Mouse (Mus musculus) liver, adult 2 months (tissue): ENCODE data around the gene Mypop. TPM values are rescaled to one million over a fixed set of nuclear protein-coding genes. Genes with fewer than 3 reads are reported as not detected.

Experiments used
- DNase-seq: peaks from one replicate; pipeline ENCODE4 v3.0.0-alpha.2; 2011; ENCODE audit warnings: low read depth, low spot score; ENCODE audit errors: extremely low read depth
- H3K27ac ChIP-seq: fragments of 200-500 bp; replicated peaks from 2 replicates; pipeline ENCODE4 v1.5.1; 2012; ENCODE audit warnings: low read depth, mild to moderate bottlenecking, control low read depth, inconsistent platforms, low read length; ENCODE audit not compliant: insufficient read depth
- H3K27me3 ChIP-seq: fragments of 200-500 bp; 2 replicates; pipeline ENCODE4 v1.6.1; 2012; ENCODE audit warnings: mild to moderate bottlenecking, moderate library complexity, low read length, inconsistent platforms; ENCODE audit not compliant: control insufficient read depth, insufficient read depth
- H3K36me3 ChIP-seq: fragments of 200-500 bp; 2 replicates; pipeline ENCODE4 v1.6.1; 2012; ENCODE audit warnings: low read length, inconsistent platforms; ENCODE audit not compliant: control insufficient read depth, insufficient read depth
- H3K4me1 ChIP-seq: fragments of 200-500 bp; 2 replicates; pipeline ENCODE4 v1.6.1; 2011; ENCODE audit warnings: low read length; ENCODE audit not compliant: control insufficient read depth, insufficient read depth
- H3K4me3 ChIP-seq: fragments of 200-500 bp; 2 replicates; pipeline ENCODE4 v1.5.1; 2011; ENCODE audit warnings: low read depth, mild to moderate bottlenecking, control low read depth, low read length, moderate library complexity; ENCODE audit not compliant: insufficient read depth
- H3K79me2 ChIP-seq: fragments of 200-500 bp; 2 replicates; pipeline ENCODE4 v1.6.1; 2012; ENCODE audit warnings: inconsistent platforms, mild to moderate bottlenecking, low read length, moderate library complexity; ENCODE audit not compliant: control insufficient read depth, insufficient read depth
- H3K9ac ChIP-seq: fragments of 200-500 bp; 2 replicates; pipeline ENCODE4 v1.6.1; 2012; ENCODE audit warnings: low read depth, mild to moderate bottlenecking, control low read depth, inconsistent platforms, low read length
- CTCF ChIP-seq: fragments of 200-500 bp; IDR thresholded peaks from 2 replicates; pipeline ENCODE4 v1.5.1; 2011; ENCODE audit warnings: low read depth, low read length, control low read depth
- POLR2A ChIP-seq: fragments of 200-500 bp; IDR thresholded peaks from 2 replicates; pipeline ENCODE4 v1.6.1; 2011; ENCODE audit warnings: low read length, control low read depth; ENCODE audit not compliant: insufficient read depth; ENCODE audit errors: extremely low read depth
- WGBS: fragments of 180-500 bp; shearing (Covaris S2); methylation state at CpG from one replicate; pipeline ENCODE4 v1.1.7; 2018; 5-methylcytosine and 5-hydroxymethylcytosine counted together
- polyA plus RNA-seq: library from polyadenylated mRNA; depleted of rRNA; stranded (reverse); fragments of >200 nt; gene quantifications from 2 replicates; pipeline ENCODE4 v1.2.3, GENCODE M21; 2012; rRNA removed
- total RNA-seq: library from RNA; depleted of rRNA; stranded (reverse); fragments of >200 nt; gene quantifications from 2 replicates; pipeline ENCODE4 v1.2.3, GENCODE M21; 2014; rRNA removed

The Mypop gene
- total and polyA plus RNA-seq, 2 experiments: 0.65 to 3.1 TPM

DNA sequence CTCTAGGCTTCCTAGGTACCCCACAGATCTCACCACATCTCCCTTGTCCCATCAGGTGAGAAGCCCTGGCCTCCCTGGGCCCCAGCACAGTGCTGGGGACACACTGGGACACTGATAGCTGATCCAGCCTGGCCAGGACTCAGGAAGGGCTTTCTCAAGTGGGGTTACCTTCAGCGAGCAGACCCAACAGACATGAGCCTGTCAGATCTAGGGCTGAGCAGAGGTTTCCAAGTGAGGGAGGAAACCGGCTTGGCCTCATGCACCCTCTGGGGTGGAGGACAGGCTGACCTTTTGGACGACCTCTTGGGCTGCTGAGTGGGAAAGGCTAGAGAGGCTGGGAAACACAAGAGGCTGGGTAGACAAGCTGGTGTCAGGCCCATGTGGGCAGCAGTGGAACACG lies 60.1 kb downstream of the Mypop start:
- H3K4me3 ChIP-seq: no peak overlapping the region

More for the DNA sequence above, 60.1 kb downstream of the Mypop start:
- no peak overlapping the region for H3K9ac ChIP-seq
- peaks cover 14% of the 10 kb centered on the region; the same call in 1 of the 2 replicates for H3K36me3 ChIP-seq
- no peaks in the 10 kb centered on the region for H3K79me2 ChIP-seq
- WGBS: 60% methylated on average over 4 of the region's 4 CpGs
- no peaks in the 10 kb centered on the region for H3K4me1 ChIP-seq
- TF ChIP-seq POLR2A (no peak), CTCF (no peak)
- DNase-seq: no peak
- H3K27me3 ChIP-seq: no peaks in the 10 kb centered on the region
- no peak overlapping the region for H3K27ac ChIP-seq

Other genes starting within 250 kb of the Mypop start
- not detected in 2 replicates for gene Psg19, start 192.7 kb upstream of the Mypop start, total RNA-seq
- not detected in 2 replicates for gene Psg19, start 192.7 kb upstream of the Mypop start, polyA plus RNA-seq
- gene Psg17, start 169.6 kb upstream of the Mypop start, total RNA-seq: not detected in 2 replicates
- not detected in 2 replicates for gene Psg17, start 169.6 kb upstream of the Mypop start, polyA plus RNA-seq
- gene Mill2, start 151.3 kb upstream of the Mypop start, total RNA-seq: 0.83 and 1.1 TPM in 2 replicates
- gene Mill2, start 151.3 kb upstream of the Mypop start, polyA plus RNA-seq: 0.37 and 0.50 TPM in 2 replicates
- gene Pglyrp1, start 119.9 kb upstream of the Mypop start, total RNA-seq: 0.18 and 0.27 TPM in 2 replicates
- gene Pglyrp1, start 119.9 kb upstream of the Mypop start, polyA plus RNA-seq: 1.7 and 2.0 TPM in 2 replicates
- 5.6 and 7.7 TPM in 2 replicates for gene Ccdc61, start 80.8 kb upstream of the Mypop start, total RNA-seq
- 9.7 and 12.0 TPM in 2 replicates for gene Ccdc61, start 80.8 kb upstream of the Mypop start, polyA plus RNA-seq
- 0.09 and 0.27 TPM in 2 replicates for gene Nova2, start 65.4 kb upstream of the Mypop start, total RNA-seq
- gene Nova2, start 65.4 kb upstream of the Mypop start, polyA plus RNA-seq: 0.16 and 0.24 TPM in 2 replicates
- not detected in 2 replicates for gene Nanos2, start 3.8 kb upstream of the Mypop start, total RNA-seq
- gene Nanos2, start 3.8 kb upstream of the Mypop start, polyA plus RNA-seq: not detected in 2 replicates
- 4.5 and 7.3 TPM in 2 replicates for gene Irf2bp1, start 12.8 kb downstream of the Mypop start, total RNA-seq
- gene Irf2bp1, start 12.8 kb downstream of the Mypop start, polyA plus RNA-seq: 13.2 and 14.6 TPM in 2 replicates
- gene Foxa3, start 32.3 kb downstream of the Mypop start, total RNA-seq: 31.2 and 60.1 TPM in 2 replicates
- gene Foxa3, start 32.3 kb downstream of the Mypop start, polyA plus RNA-seq: 47.4 and 54.1 TPM in 2 replicates
- gene Sympk, start 33.1 kb downstream of the Mypop start, total RNA-seq: 21.5 and 29.5 TPM in 2 replicates
- 37.3 and 46.9 TPM in 2 replicates for gene Sympk, start 33.1 kb downstream of the Mypop start, polyA plus RNA-seq
- gene Rsph6a, start 63.4 kb downstream of the Mypop start, total RNA-seq: not detected in 2 replicates
- not detected in 2 replicates for gene Rsph6a, start 63.4 kb downstream of the Mypop start, polyA plus RNA-seq
- gene Dmwd, start 85.0 kb downstream of the Mypop start, total RNA-seq: 4.5 and 6.7 TPM in 2 replicates
- 29.4 and 35.7 TPM in 2 replicates for gene Dmwd, start 85.0 kb downstream of the Mypop start, polyA plus RNA-seq
- gene Dmpk, start 92.6 kb downstream of the Mypop start, total RNA-seq: 13.6 and 24.8 TPM in 2 replicates
- 60.0 and 76.4 TPM in 2 replicates for gene Dmpk, start 92.6 kb downstream of the Mypop start, polyA plus RNA-seq
- gene Six5, start 103.3 kb downstream of the Mypop start, total RNA-seq: 1.8 and 2.3 TPM in 2 replicates
- gene Six5, start 103.3 kb downstream of the Mypop start, polyA plus RNA-seq: 5.2 and 8.7 TPM in 2 replicates
- gene Gm4969, start 127.1 kb downstream of the Mypop start, total RNA-seq: 0.09 TPM in 1 of 2 replicates, not detected in the other
- 0.02 TPM in 1 of 2 replicates, not detected in the other for gene Gm4969, start 127.1 kb downstream of the Mypop start, polyA plus RNA-seq
- gene Fbxo46, start 128.6 kb downstream of the Mypop start, total RNA-seq: 2.4 and 3.2 TPM in 2 replicates
- 4.3 and 5.0 TPM in 2 replicates for gene Fbxo46, start 128.6 kb downstream of the Mypop start, polyA plus RNA-seq
- gene Qpctl, start 158.0 kb downstream of the Mypop start, total RNA-seq: 4.3 and 6.3 TPM in 2 replicates
- gene Qpctl, start 158.0 kb downstream of the Mypop start, polyA plus RNA-seq: 8.9 and 11.7 TPM in 2 replicates
- gene Snrpd2, start 158.5 kb downstream of the Mypop start, total RNA-seq: 28.4 and 29.4 TPM in 2 replicates
- 16.4 and 17.7 TPM in 2 replicates for gene Snrpd2, start 158.5 kb downstream of the Mypop start, polyA plus RNA-seq
- not detected in 2 replicates for gene Gipr, start 174.9 kb downstream of the Mypop start, total RNA-seq
- gene Gipr, start 174.9 kb downstream of the Mypop start, polyA plus RNA-seq: not detected in 2 replicates
- 9.8 and 11.1 TPM in 2 replicates for gene Eml2, start 185.2 kb downstream of the Mypop start, total RNA-seq
- gene Eml2, start 185.2 kb downstream of the Mypop start, polyA plus RNA-seq: 9.7 and 12.2 TPM in 2 replicates
- 0.09 and 0.40 TPM in 2 replicates for gene Gpr4, start 221.3 kb downstream of the Mypop start, total RNA-seq
- 1.8 and 2.7 TPM in 2 replicates for gene Gpr4, start 221.3 kb downstream of the Mypop start, polyA plus RNA-seq
- gene Opa3, start 237.1 kb downstream of the Mypop start, total RNA-seq: 12.9 and 16.0 TPM in 2 replicates
- gene Opa3, start 237.1 kb downstream of the Mypop start, polyA plus RNA-seq: 34.1 and 40.4 TPM in 2 replicates